In the genomic region with DNA sequence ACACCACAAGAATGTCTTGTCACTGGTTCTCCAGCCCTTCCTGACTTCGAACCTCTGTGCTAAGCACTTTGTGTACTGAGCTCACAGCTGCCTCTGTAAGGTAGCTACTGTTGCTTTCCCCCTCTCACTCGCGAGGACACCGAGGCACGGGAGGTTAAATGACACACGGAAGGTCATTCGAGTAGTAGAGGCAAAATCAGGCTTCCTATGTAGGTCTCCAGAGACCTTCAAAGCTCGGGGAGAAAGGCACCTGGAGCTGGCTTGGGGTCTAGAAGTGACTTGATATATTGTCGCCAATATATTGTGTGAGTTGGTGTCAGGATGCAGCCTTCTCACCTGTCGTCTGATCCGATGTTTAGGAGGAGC, we compare ENCODE assay signal across 7 mouse cellular contexts. TPM values are rescaled to one million over a fixed set of nuclear protein-coding genes. Genes with fewer than 3 reads are reported as not detected.
DNase-seq lines count a peak whose midpoint lies in the region; ATAC-seq and TF ChIP-seq lines count a peak whose summit lies in the region.

No protein-coding gene starts in this region.

- TF ChIP-seq EP300 in stomach, postnatal 0 days (optimal IDR thresholded peaks at IDR 0.05): no peak

- TF ChIP-seq CTCF in testis, adult 2 months (IDR thresholded peaks at IDR 0.05; ENCODE audit: control insufficient read depth, insufficient read depth, insufficient replicate concordance, low read depth, low read length): no peak
- TF ChIP-seq CTCF in stomach, postnatal 0 days (IDR thresholded peaks at IDR 0.05; ENCODE audit: low read depth): no peak

- no peaks in the 10 kb centered on the region for H3K27me3 ChIP-seq in testis, adult 2 months (ENCODE audit: control insufficient read depth, insufficient read depth, low read length)
- H3K27me3 ChIP-seq in forebrain, embryonic 12.5 days: no peaks in the 10 kb centered on the region
- no peaks in the 10 kb centered on the region for H3K27me3 ChIP-seq in liver, embryonic 12.5 days (replicated peaks)
- no peaks in the 10 kb centered on the region for H3K27me3 ChIP-seq in stomach, postnatal 0 days (ENCODE audit: control insufficient read depth, insufficient read depth, low read length)

- TF ChIP-seq POLR2A in testis, adult 2 months (IDR thresholded peaks at IDR 0.05; ENCODE audit: control insufficient read depth, low read depth, low read length): no peak

- no peaks in the 10 kb centered on the region for H3K9me3 ChIP-seq in forebrain, embryonic 12.5 days
- no peaks in the 10 kb centered on the region for H3K9me3 ChIP-seq in liver, embryonic 12.5 days (replicated peaks)
- H3K9me3 ChIP-seq in stomach, postnatal 0 days (ENCODE audit: control insufficient read depth, low read length): no peaks in the 10 kb centered on the region

- H3K4me2 ChIP-seq in forebrain, embryonic 12.5 days: peak overlapping the region; percentile 90
- H3K4me2 ChIP-seq in liver, embryonic 12.5 days: peak overlapping the region; percentile 90
- H3K4me2 ChIP-seq in stomach, postnatal 0 days (replicated peaks; ENCODE audit: low read depth): peak overlapping the region; percentile 95

- H3K36me3 ChIP-seq in testis, adult 2 months (ENCODE audit: control insufficient read depth, insufficient read depth, low read length): no peaks in the 10 kb centered on the region
- H3K36me3 ChIP-seq in forebrain, embryonic 12.5 days (replicated peaks): 0 out of 2 replicates have a peak, but pooled peaks cover 3% of the 10 kb centered on the region
- H3K36me3 ChIP-seq in liver, embryonic 12.5 days: peaks cover 42% of the 10 kb centered on the region
- peaks cover 2% of the 10 kb centered on the region; the same call in 1 of the 2 replicates for H3K36me3 ChIP-seq in stomach, postnatal 0 days (ENCODE audit: control insufficient read depth, insufficient read depth, low read length)

- peak overlapping the region; percentile 77 for H3K9ac ChIP-seq in forebrain, embryonic 12.5 days
- peak overlapping the region; percentile 89 for H3K9ac ChIP-seq in liver, embryonic 12.5 days
- peak overlapping the region; percentile 78 for H3K9ac ChIP-seq in stomach, postnatal 0 days (ENCODE audit: low read length)

- H3K27ac ChIP-seq in testis, adult 2 months (ENCODE audit: control insufficient read depth, insufficient read depth, low read depth, low read length): peak overlapping the region; percentile 46
- no peak overlapping the region for H3K27ac ChIP-seq in forebrain, embryonic 12.5 days
- peak overlapping the region; percentile 88 for H3K27ac ChIP-seq in liver, embryonic 12.5 days
- peak overlapping the region; percentile 69 for H3K27ac ChIP-seq in stomach, postnatal 0 days (replicated peaks)

- H3K4me3 ChIP-seq in testis, adult 2 months (ENCODE audit: control insufficient read depth, low read depth, low read length): peak overlapping the region; percentile 97
- H3K4me3 ChIP-seq in forebrain, embryonic 12.5 days (replicated peaks): peak overlapping the region; percentile 79
- H3K4me3 ChIP-seq in liver, embryonic 12.5 days: peak overlapping the region; percentile 84
- peak overlapping the region; percentile 65 for H3K4me3 ChIP-seq in stomach, postnatal 0 days (ENCODE audit: low read depth, low read length)

- DNase-seq in testis, postnatal 10 days (ENCODE audit: low spot score): no peak
- DNase-seq in stomach, postnatal 0 days (ENCODE audit: low spot score): no peak
- DNase-seq in layer of hippocampus, adult 11-12 months (ENCODE audit: low spot score): no peak
- DNase-seq in ovary, postnatal 10 days (ENCODE audit: low spot score): no peak

- peaks cover 8% of the 10 kb centered on the region for H3K4me1 ChIP-seq in testis, adult 2 months (ENCODE audit: control insufficient read depth, insufficient read depth, low read length)
- H3K4me1 ChIP-seq in forebrain, embryonic 12.5 days: peaks cover 20% of the 10 kb centered on the region
- H3K4me1 ChIP-seq in liver, embryonic 12.5 days: peaks cover 86% of the 10 kb centered on the region
- H3K4me1 ChIP-seq in stomach, postnatal 0 days (replicated peaks; ENCODE audit: control insufficient read depth, insufficient read depth): no peaks in the 10 kb centered on the region

- no peak for ATAC-seq in forebrain, embryonic 12.5 days (ENCODE audit: low FRiP score)
- 0 out of 2 replicates have a peak, but pooled peaks have one; percentile 1 for ATAC-seq in liver, embryonic 12.5 days
- ATAC-seq in stomach, postnatal 0 days (ENCODE audit: low FRiP score, low TSS enrichment): no peak

- WGBS in forebrain, embryonic 12.5 days: 66% methylated on average over 11 of the region's 11 CpGs
- 43% methylated on average over 11 of the region's 11 CpGs for WGBS in liver, embryonic 12.5 days (ENCODE audit: insufficient replicate concordance)
- 37% methylated on average over 11 of the region's 11 CpGs for WGBS in stomach, postnatal 0 days

RNA-seq across cellular contexts. Expression of a gene that starts 0.8 kb away (rescaled TPM):
- polyA plus RNA-seq in testis, adult 2 months (2012; rRNA removed): 27.7 and 33.3 TPM in 2 replicates
- polyA plus RNA-seq in forebrain, embryonic 12.5 days (2016; fragmentation: Nextera tagmentation; extraction: Ambion mirVana): 67.9 and 76.7 TPM in 2 replicates
- 110 TPM in 2 replicates for polyA plus RNA-seq in liver, embryonic 12.5 days (2016; fragmentation: Nextera tagmentation; extraction: Ambion mirVana)
- 41.8 and 43.3 TPM in 2 replicates for polyA plus RNA-seq in stomach, postnatal 0 days (2015; fragmentation: Nextera tagmentation; extraction: Ambion mirVana)

RNA-seq across cellular contexts. Expression of a gene that starts 39.6 kb away (rescaled TPM):
- 0.94 and 1.0 TPM in 2 replicates for polyA plus RNA-seq in testis, adult 2 months (2012; rRNA removed)
- polyA plus RNA-seq in forebrain, embryonic 12.5 days (2016; fragmentation: Nextera tagmentation; extraction: Ambion mirVana): 0.36 and 0.47 TPM in 2 replicates
- polyA plus RNA-seq in liver, embryonic 12.5 days (2016; fragmentation: Nextera tagmentation; extraction: Ambion mirVana): 0.66 and 0.73 TPM in 2 replicates
- polyA plus RNA-seq in stomach, postnatal 0 days (2015; fragmentation: Nextera tagmentation; extraction: Ambion mirVana): 0.25 TPM in 2 replicates
